Mouse (Mus musculus): Measurements from ENCODE around the gene Pqbp1. TPM values are rescaled to one million over a fixed set of nuclear protein-coding genes. Genes with fewer than 3 reads are reported as not detected.
A peak's percentile ranks its signal among the peaks of the same experiment; 100 is the strongest.
"Not testable (repeated sequence)": the region's sequence is repeated elsewhere in the genome, so short reads cannot be mapped to it uniquely, and the experiment has no call there.

Pqbp1 gene
- total and polyA plus RNA-seq, 2 experiments from 2014 or later, result 143 to 226 TPM

- Histone ChIP-seq H3K4me1 (ENCODE audit: insufficient read depth) (no peaks in the 10 kb centered on the region), H3K36me3 (ENCODE audit: insufficient read depth) (peaks cover 13% of the 10 kb centered on the region), H3K4me2 (ENCODE audit: low read depth) (no peak within 1 kb of the TSS), H3K27ac (ENCODE audit: low read depth, low read length) (no peak within 1 kb of the TSS), H3K27me3 (ENCODE audit: insufficient read depth, low read length) (no peaks in the 10 kb centered on the region; the same call in 1 of the 2 replicates), H3K9ac (no peak within 1 kb of the TSS), H3K9me3 (ENCODE audit: low read length) (no peaks in the 10 kb centered on the region), H3K4me3 (ENCODE audit: low read depth, low read length) (no peak within 1 kb of the TSS)
- DNase-seq (no peak), ATAC-seq (no peak)
- 25% methylated on average over 19 of the region's 19 CpGs for WGBS
- TF ChIP-seq CTCF (IDR thresholded peaks at IDR 0.05; ENCODE audit: low read depth), result no peak
Observed at GRCm38 (mm10) chrX:7928270-7928790, 29.3 kb upstream of the Pqbp1 start, which contains the start of gene Eras. Gene Eras, minus strand, starts transcription at chrX:7928607.

DNA sequence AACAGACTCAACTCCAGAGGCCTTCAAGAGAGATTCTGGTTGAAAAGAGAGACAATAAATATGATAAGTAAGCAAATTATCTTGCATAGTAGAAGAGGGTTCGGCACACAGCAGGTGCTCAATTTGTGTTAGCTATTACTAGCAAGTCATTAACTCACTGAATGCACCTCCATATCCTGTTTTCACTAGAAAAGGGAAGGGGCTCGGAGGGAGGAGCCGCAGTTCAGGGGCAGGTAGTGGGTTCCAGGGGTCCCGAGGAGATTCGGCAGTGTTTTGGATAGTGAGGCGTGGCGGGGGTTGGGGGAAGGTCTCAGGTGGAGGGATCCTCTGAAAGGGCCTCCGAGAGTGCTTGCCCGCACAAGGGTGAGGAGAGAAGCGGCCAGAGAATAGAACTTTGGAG is 28.0 kb upstream of the Pqbp1 start:
- H3K4me2 ChIP-seq (ENCODE audit: low read depth), result no peak overlapping the region
- peaks cover 13% of the 10 kb centered on the region for H3K36me3 ChIP-seq (ENCODE audit: insufficient read depth)
- no peak overlapping the region for H3K4me3 ChIP-seq (ENCODE audit: low read depth, low read length)
- TF ChIP-seq CTCF (IDR thresholded peaks at IDR 0.05; ENCODE audit: low read depth), result no peak
- H3K27me3 ChIP-seq (ENCODE audit: insufficient read depth, low read length), result no peaks in the 10 kb centered on the region; the same call in 1 of the 2 replicates
- no peaks in the 10 kb centered on the region for H3K4me1 ChIP-seq (ENCODE audit: insufficient read depth)
- 35% methylated on average over 10 of the region's 10 CpGs for WGBS
- no peak for ATAC-seq
- no peak for DNase-seq
- H3K9ac ChIP-seq, result no peak overlapping the region
- no peak overlapping the region for H3K27ac ChIP-seq (ENCODE audit: low read depth, low read length)
- no peaks in the 10 kb centered on the region for H3K9me3 ChIP-seq (ENCODE audit: low read length)

DNA sequence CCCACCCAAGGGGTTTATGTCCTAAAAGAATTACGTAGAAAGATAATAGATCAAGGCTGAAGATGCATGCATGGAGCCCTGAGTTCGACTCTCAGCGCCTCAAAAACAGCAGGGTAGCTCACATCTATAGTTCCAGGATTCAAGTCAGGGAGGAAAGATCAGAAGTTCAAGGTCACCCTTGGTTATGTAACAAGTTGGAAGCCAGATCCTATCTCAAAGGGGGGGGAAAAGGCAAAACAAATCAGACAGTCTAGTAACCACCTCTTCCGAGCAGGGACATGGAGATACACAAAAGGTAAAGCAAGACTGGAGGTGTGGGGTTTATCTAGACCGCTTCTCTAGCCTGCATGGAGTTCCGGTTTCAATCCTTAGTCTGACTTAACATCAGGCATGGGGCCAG is 27.2 kb upstream of the Pqbp1 start:
- no peak for ATAC-seq
- no peak overlapping the region for H3K4me2 ChIP-seq (ENCODE audit: low read depth)
- H3K4me1 ChIP-seq (ENCODE audit: insufficient read depth), result no peaks in the 10 kb centered on the region
- H3K9ac ChIP-seq, result no peak overlapping the region
- no peaks in the 10 kb centered on the region; the same call in 1 of the 2 replicates for H3K27me3 ChIP-seq (ENCODE audit: insufficient read depth, low read length)
- WGBS, result 76% methylated on average over 6 of the region's 6 CpGs
- H3K4me3 ChIP-seq (ENCODE audit: low read depth, low read length), result no peak overlapping the region
- H3K36me3 ChIP-seq (ENCODE audit: insufficient read depth), result peaks cover 9% of the 10 kb centered on the region
- no peaks in the 10 kb centered on the region for H3K9me3 ChIP-seq (ENCODE audit: low read length)
- no peak for DNase-seq
- no peak for TF ChIP-seq CTCF (IDR thresholded peaks at IDR 0.05; ENCODE audit: low read depth)
- no peak overlapping the region for H3K27ac ChIP-seq (ENCODE audit: low read depth, low read length)

- Histone ChIP-seq H3K4me1 (ENCODE audit: insufficient read depth) (no peaks in the 10 kb centered on the region), H3K4me2 (ENCODE audit: low read depth) (peak overlapping the region; percentile 57), H3K9me3 (ENCODE audit: low read length) (no peaks in the 10 kb centered on the region), H3K27me3 (ENCODE audit: insufficient read depth, low read length) (no peaks in the 10 kb centered on the region), H3K36me3 (ENCODE audit: insufficient read depth) (no peaks in the 10 kb centered on the region), H3K4me3 (ENCODE audit: low read depth, low read length) (peak overlapping the region; percentile 47), H3K9ac (peak overlapping the region; percentile 62), H3K27ac (ENCODE audit: low read depth, low read length) (no peak overlapping the region; the same call in 1 of the 2 replicates)
- peak; percentile 9 for DNase-seq
- 35% methylated on average over 48 of the region's 48 CpGs for WGBS
- no peak for ATAC-seq
- no peak for TF ChIP-seq CTCF (IDR thresholded peaks at IDR 0.05; ENCODE audit: low read depth)
Observed at GRCm38 (mm10) chrX:7922032-7922431, 23.0 kb upstream of the Pqbp1 start.

DNA sequence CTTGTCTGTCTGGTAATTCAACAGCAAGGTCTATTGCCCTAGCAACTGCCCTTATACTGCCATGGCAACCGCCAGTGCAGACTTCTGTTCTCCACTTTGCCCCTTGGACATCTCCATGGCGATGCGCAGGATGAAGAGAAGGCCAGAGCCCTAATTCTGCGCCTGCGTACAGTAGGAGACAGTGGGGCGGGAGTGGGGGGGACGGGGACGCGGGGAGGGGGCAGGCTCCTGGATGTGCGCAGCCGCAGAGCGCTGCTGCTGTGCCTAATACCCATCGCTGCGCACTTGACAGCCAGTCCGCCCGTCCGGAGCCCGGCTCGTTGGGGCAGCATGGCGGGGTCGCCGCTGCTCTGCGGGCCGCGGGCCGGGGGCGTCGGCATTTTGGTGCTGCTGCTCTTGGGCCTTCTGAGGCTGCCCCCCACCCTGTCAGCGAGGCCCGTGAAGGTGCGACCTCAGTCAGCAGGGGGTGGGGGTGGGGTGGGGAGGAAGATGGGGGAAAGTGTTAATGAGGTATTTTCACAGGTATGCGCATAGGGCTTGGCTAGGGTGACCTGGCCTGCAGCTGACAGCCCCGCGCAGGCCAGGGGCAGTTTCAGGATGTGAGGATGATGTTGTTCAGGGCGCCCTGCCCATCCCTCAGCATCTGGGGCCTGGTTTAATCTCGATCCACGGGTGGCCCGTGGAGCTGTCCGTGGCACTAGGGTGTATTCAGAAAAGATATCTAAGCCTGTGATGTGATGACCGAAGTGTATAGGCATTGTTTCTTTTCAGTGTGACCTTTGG is 20.7 kb upstream of the Pqbp1 start, which contains the start of gene Pcsk1n:
TSS of gene Pcsk1n (plus strand) at position 222 of the 783 bp plus-strand sequence.
- H3K9me3 ChIP-seq (ENCODE audit: low read length), result no peaks in the 10 kb centered on the region
- no peak for TF ChIP-seq CTCF (IDR thresholded peaks at IDR 0.05; ENCODE audit: low read depth)
- H3K9ac ChIP-seq, result peak within 1 kb of the TSS; percentile 62
- no peaks in the 10 kb centered on the region for H3K36me3 ChIP-seq (ENCODE audit: insufficient read depth)
- DNase-seq (peak; percentile 85), ATAC-seq (peak; percentile 91)
- H3K27me3 ChIP-seq (ENCODE audit: insufficient read depth, low read length), result no peaks in the 10 kb centered on the region
- H3K27ac ChIP-seq (ENCODE audit: low read depth, low read length), result peak within 1 kb of the TSS; percentile 64
- WGBS, result 21% methylated on average over 40 of the region's 40 CpGs
- no peaks in the 10 kb centered on the region for H3K4me1 ChIP-seq (ENCODE audit: insufficient read depth)
- H3K4me3 ChIP-seq (ENCODE audit: low read depth, low read length), result peak within 1 kb of the TSS; percentile 47
- peak within 1 kb of the TSS; percentile 57 for H3K4me2 ChIP-seq (ENCODE audit: low read depth)

- not testable (repeated sequence) for ATAC-seq; H3K27me3 ChIP-seq (ENCODE audit: insufficient read depth, low read length); DNase-seq; H3K4me3 ChIP-seq (ENCODE audit: low read depth, low read length); H3K27ac ChIP-seq (ENCODE audit: low read depth, low read length); H3K36me3 ChIP-seq (ENCODE audit: insufficient read depth); H3K4me1 ChIP-seq (ENCODE audit: insufficient read depth); H3K4me2 ChIP-seq (ENCODE audit: low read depth); H3K9me3 ChIP-seq (ENCODE audit: low read length); H3K9ac ChIP-seq
- WGBS, result 78% methylated on average over 6 of the region's 6 CpGs
Observed at GRCm38 (mm10) chrX:7917960-7918359, 18.9 kb upstream of the Pqbp1 start.

- not testable (repeated sequence) for H3K9ac ChIP-seq; H3K9me3 ChIP-seq (ENCODE audit: low read length); H3K27ac ChIP-seq (ENCODE audit: low read depth, low read length); DNase-seq; ATAC-seq; H3K4me3 ChIP-seq (ENCODE audit: low read depth, low read length); H3K4me2 ChIP-seq (ENCODE audit: low read depth); H3K27me3 ChIP-seq (ENCODE audit: insufficient read depth, low read length); H3K36me3 ChIP-seq (ENCODE audit: insufficient read depth); H3K4me1 ChIP-seq (ENCODE audit: insufficient read depth)
- peak; percentile 11 for TF ChIP-seq CTCF (IDR thresholded peaks at IDR 0.05; ENCODE audit: low read depth)
- 38% methylated on average over 3 of the region's 3 CpGs for WGBS
Observed at GRCm38 (mm10) chrX:7915669-7916068, 16.6 kb upstream of the Pqbp1 start.
